Mouse (Mus musculus) cortical plate, adult 2 months (tissue): ENCODE measurements around the gene Zdhhc14. TPM values are rescaled to one million over a fixed set of nuclear protein-coding genes. Genes with fewer than 3 reads are reported as not detected.

Experiments
- H3K27ac ChIP-seq: fragments of 200-500 bp; 2 replicates; pipeline ENCODE4 v1.5.1; 2012; ENCODE audit warnings: low read length, control low read depth, inconsistent platforms; ENCODE audit not compliant: insufficient read depth
- H3K4me1 ChIP-seq: fragments of 200-500 bp; 2 replicates; pipeline ENCODE4 v1.6.1; 2011; ENCODE audit warnings: low read length; ENCODE audit not compliant: control insufficient read depth, insufficient read depth
- H3K4me3 ChIP-seq: fragments of 200-500 bp; 2 replicates; pipeline ENCODE4 v1.5.1; 2011; ENCODE audit warnings: mild to moderate bottlenecking, low read length, control low read depth; ENCODE audit not compliant: insufficient read depth
- CTCF ChIP-seq: fragments of 200-500 bp; IDR thresholded peaks from 2 replicates; pipeline ENCODE4 v1.5.1; 2011; ENCODE audit warnings: mild to moderate bottlenecking, control low read depth, low read length; ENCODE audit not compliant: insufficient read depth; ENCODE audit errors: extremely low read depth
- POLR2A ChIP-seq: fragments of 200-500 bp; IDR thresholded peaks from 2 replicates; pipeline ENCODE4 v1.6.1; 2011; ENCODE audit warnings: mild to moderate bottlenecking, low read length, control low read depth; ENCODE audit not compliant: insufficient read depth; ENCODE audit errors: extremely low read depth
- polyA plus RNA-seq: library from polyadenylated mRNA; depleted of rRNA; stranded (reverse); fragments of >200 nt; gene quantifications from 2 replicates; pipeline ENCODE4 v1.2.3, GENCODE M21; 2012

Zdhhc14 gene
- polyA plus RNA-seq, 1 experiment = 15.1 TPM

GRCm38 (mm10) chr17:5668981-5669380 lies 176.6 kb downstream of the Zdhhc14 start:
- TF ChIP-seq POLR2A (no peak), CTCF (no peak)
- H3K4me1 ChIP-seq = peaks cover 1% of the 10 kb centered on the region; the same call in 1 of the 2 replicates
- no peak overlapping the region for H3K27ac ChIP-seq
- H3K4me3 ChIP-seq = no peak overlapping the region

GRCm38 (mm10) chr17:5675951-5676350 lies 183.6 kb downstream of the Zdhhc14 start:
- H3K4me3 ChIP-seq = no peak overlapping the region
- H3K27ac ChIP-seq = no peak overlapping the region
- H3K4me1 ChIP-seq = no peaks in the 10 kb centered on the region
- TF ChIP-seq CTCF = no peak

- H3K27ac ChIP-seq = no peak overlapping the region
- no peak overlapping the region for H3K4me3 ChIP-seq
- no peak for TF ChIP-seq POLR2A
- TF ChIP-seq CTCF = no peak
- H3K4me1 ChIP-seq = no peaks in the 10 kb centered on the region
Measured at GRCm38 (mm10) chr17:5679315-5679714, 187.0 kb downstream of the Zdhhc14 start.

- no peak for TF ChIP-seq POLR2A
- no peak overlapping the region for H3K4me3 ChIP-seq
- no peaks in the 10 kb centered on the region for H3K4me1 ChIP-seq
- no peak overlapping the region for H3K27ac ChIP-seq
Measured at GRCm38 (mm10) chr17:5685324-5685723, 193.0 kb downstream of the Zdhhc14 start.

GRCm38 (mm10) chr17:5687810-5688209 lies 195.5 kb downstream of the Zdhhc14 start:
- no peak overlapping the region for H3K4me3 ChIP-seq
- H3K27ac ChIP-seq = no peak overlapping the region

GRCm38 (mm10) chr17:5688222-5688621 lies 195.9 kb downstream of the Zdhhc14 start:
- TF ChIP-seq CTCF (no peak), POLR2A (no peak)
- H3K27ac ChIP-seq = no peak overlapping the region
- no peak overlapping the region for H3K4me3 ChIP-seq
- H3K4me1 ChIP-seq = no peaks in the 10 kb centered on the region

More at GRCm38 (mm10) chr17:5687810-5688209, 195.5 kb downstream of the Zdhhc14 start:
- TF ChIP-seq CTCF = no peak
- no peak for TF ChIP-seq POLR2A
- H3K4me1 ChIP-seq = no peaks in the 10 kb centered on the region

GRCm38 (mm10) chr17:5688669-5689068 lies 196.3 kb downstream of the Zdhhc14 start:
- Histone ChIP-seq H3K4me1 (no peaks in the 10 kb centered on the region), H3K27ac (no peak overlapping the region), H3K4me3 (no peak overlapping the region)
- TF ChIP-seq CTCF (no peak), POLR2A (no peak)

- H3K4me3 ChIP-seq = no peak overlapping the region
- no peak overlapping the region for H3K27ac ChIP-seq
- no peak for TF ChIP-seq POLR2A
- no peak for TF ChIP-seq CTCF
- H3K4me1 ChIP-seq = no peaks in the 10 kb centered on the region
Measured at GRCm38 (mm10) chr17:5690746-5691535, 198.6 kb downstream of the Zdhhc14 start.

- Histone ChIP-seq H3K27ac (no peak overlapping the region), H3K4me3 (no peak overlapping the region), H3K4me1 (no peaks in the 10 kb centered on the region)
Measured at GRCm38 (mm10) chr17:5692661-5693060, 200.3 kb downstream of the Zdhhc14 start.

GRCm38 (mm10) chr17:5693256-5693655 lies 200.9 kb downstream of the Zdhhc14 start:
- no peak overlapping the region for H3K4me3 ChIP-seq
- H3K27ac ChIP-seq = no peak overlapping the region
- no peak for TF ChIP-seq POLR2A
- no peak for TF ChIP-seq CTCF
- H3K4me1 ChIP-seq = no peaks in the 10 kb centered on the region

More at GRCm38 (mm10) chr17:5692661-5693060, 200.3 kb downstream of the Zdhhc14 start:
- TF ChIP-seq CTCF (no peak), POLR2A (no peak)
